Mouse (Mus musculus) left cerebral cortex, adult 9 months (tissue): Measurements from ENCODE around the gene Arhgef17.
"Not testable (repeated sequence)": the region's sequence is repeated elsewhere in the genome, so short reads cannot be mapped to it uniquely, and the experiment has no call there.

Experiments
- DNase-seq, 2 experiments: peaks; one replicate each; pipeline ENCODE4 v3.0.0; 2022; ENCODE audit warnings: low spot score in 2 of 2

The Arhgef17 gene

GRCm38 (mm10) chr7:100848744-100849143 is 83.2 kb downstream of the Arhgef17 start:
- DNase-seq = peak in 1 of 2 experiments; percentile 87

- DNase-seq = no peak
Measured at GRCm38 (mm10) chr7:100847131-100847530, 84.8 kb downstream of the Arhgef17 start.

GRCm38 (mm10) chr7:100846033-100846432 is 85.9 kb downstream of the Arhgef17 start:
- DNase-seq = not testable (repeated sequence)

DNA sequence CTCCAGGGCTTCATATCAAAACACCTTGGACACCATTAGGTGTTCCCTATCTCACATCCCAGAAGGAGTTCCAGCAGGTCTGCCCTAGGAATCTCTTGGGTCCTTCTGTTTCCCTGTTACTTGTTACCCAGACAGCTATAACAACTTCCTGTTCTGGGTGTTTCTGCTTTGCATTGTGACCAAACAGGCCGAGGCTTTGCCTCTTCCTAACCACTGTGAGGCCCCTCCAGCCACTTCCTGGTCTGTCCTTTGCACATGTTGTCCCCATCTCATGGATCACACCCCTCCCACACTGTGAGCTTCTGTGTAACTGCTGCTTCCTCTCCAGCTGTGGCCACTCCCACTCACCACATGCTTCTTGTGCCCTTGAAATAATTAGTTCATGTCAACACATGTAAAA is 86.5 kb downstream of the Arhgef17 start:
- DNase-seq = no peak

DNA sequence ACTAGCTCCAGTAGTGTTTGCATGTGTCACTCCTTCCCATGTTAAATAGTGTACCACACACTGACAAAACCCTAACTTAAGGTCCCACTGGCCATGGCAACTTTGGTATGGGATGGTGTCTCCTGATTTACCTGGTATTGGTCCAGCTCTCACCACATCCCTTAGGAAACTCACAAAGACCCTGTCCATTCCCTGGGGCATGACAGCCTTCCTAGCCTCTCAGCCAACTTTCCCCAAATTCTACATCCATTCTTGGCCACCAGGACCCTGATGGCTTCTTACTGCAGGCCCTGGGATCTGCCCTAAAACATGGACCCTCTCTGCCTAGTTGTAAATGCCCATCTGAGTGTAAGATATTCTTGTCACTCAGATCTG is 86.9 kb downstream of the Arhgef17 start:
- DNase-seq = no peak

- no peak for DNase-seq
Measured at GRCm38 (mm10) chr7:100844385-100845025, 87.4 kb downstream of the Arhgef17 start.

DNA sequence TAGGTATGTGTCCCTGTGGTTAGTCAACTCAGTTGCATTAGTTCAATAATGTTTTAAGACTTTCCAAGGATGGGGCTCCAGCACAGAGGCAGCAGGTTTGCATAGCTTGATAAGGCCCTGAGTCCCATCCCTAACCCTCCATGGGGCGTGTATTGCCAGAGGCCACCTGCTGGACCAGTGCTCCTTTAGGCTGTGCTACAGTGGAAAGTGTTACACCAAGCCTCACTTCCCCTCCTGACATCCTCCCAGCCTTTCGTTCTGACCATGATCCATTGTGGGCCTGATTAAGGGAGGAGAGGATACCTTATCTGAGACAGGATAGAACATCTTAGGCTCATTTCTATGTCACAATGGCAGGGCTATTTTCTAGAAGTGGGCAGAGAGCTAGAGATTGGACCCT is 88.0 kb downstream of the Arhgef17 start:
- DNase-seq = no peak

GRCm38 (mm10) chr7:100842175-100842574 is 89.7 kb downstream of the Arhgef17 start:
- no peak for DNase-seq

DNA sequence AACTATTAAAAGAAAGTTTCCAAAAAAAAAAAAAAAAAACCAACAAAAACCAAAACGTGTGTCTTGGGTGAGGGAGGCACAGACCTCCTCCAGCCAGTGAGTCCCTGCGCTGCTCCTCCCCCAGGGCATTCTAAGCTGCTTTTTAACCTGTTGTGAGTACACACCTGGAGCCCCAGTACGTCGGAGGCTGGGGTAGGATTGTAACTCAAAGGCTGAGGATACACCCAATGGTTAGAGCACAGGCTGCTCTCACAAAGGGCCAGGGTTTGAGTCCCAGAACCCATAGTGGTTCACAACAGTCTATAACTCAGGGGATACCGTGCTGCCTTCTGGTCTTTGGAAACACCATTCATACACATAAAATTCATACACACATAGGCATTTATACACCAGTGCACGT is 90.3 kb downstream of the Arhgef17 start:
- DNase-seq = no peak

- DNase-seq = no peak
Measured at GRCm38 (mm10) chr7:100840906-100841305, 91.0 kb downstream of the Arhgef17 start.

- no peak for DNase-seq
Measured at GRCm38 (mm10) chr7:100839632-100840402, 92.1 kb downstream of the Arhgef17 start.

DNA sequence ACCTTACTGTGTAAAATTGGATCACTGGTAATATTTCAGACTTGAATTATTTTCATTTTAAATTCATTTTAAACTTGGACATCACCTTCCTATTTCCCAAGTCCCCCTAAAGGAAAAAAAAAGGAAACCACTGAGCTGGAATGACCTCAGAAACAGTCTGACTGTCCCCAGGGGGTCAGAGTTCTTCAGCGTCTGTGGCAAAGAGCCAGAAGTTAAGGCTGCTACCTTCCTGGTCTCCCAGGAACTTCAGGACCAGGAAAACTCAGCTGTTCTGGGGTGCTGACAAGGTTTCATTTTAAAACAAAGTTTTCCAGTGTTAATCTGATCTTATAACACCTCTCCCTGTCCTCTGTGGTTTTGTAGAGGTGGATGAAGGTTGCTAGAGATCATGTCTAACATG is 94.2 kb downstream of the Arhgef17 start:
- no peak for DNase-seq

DNA sequence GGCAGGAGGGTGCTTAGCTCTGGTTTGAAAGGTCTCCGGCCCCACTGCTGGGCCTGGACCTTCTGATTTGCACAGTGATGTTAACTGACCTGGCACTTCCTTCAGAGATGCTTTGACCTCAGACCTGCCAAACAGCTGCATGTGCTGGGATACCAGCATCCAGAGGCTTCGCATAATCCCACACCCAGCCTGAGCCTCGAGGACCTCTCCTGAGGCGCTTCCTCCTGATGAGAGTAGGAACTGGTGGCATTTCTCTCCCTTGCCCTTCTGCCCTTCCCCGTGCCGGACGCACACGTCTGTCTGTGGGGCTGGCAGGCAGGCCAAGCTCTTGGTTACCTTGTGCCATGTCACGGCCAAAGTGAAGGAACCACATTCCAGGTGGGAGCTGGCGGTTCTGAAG is 95.2 kb downstream of the Arhgef17 start:
- no peak for DNase-seq

DNA sequence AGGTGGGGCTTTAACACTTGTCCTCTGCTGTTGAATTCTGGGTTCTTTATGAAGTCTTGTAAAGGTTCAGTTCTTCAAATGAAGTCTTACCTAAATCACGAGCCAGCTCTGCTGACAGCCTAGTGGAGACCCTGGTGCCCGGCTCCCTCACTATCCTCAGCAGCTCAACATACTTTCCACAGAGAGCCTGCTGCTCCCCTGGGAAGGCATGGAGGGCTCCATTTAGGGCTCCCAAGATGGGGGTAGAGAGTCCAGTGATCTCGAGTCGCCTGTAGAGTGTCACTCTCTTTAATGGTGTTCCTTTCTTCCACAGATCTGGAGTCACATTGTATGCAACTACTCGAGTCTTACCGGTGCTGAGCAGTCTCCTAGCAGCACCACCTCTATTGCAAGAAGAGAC is 96.2 kb downstream of the Arhgef17 start:
- no peak for DNase-seq

DNA sequence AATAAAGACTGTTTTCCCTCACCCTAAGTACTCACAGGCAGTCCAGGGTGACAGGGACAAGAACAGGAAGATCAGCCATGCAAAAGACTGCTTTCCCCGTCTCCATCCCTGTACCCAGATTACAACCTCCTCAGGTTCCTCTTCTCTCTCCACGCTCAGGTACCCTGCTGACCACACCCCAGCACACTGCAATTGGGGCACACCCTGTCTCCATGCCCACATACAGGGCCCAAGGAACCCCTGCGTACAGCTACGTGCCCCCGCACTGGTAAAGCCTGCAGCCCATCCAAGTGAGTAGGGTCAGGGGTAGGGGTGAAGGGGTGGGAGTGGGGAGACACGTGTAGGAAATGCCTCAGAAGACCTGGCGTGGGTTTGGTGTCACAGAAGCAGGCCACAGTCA is 96.7 kb downstream of the Arhgef17 start:
- no peak for DNase-seq

DNA sequence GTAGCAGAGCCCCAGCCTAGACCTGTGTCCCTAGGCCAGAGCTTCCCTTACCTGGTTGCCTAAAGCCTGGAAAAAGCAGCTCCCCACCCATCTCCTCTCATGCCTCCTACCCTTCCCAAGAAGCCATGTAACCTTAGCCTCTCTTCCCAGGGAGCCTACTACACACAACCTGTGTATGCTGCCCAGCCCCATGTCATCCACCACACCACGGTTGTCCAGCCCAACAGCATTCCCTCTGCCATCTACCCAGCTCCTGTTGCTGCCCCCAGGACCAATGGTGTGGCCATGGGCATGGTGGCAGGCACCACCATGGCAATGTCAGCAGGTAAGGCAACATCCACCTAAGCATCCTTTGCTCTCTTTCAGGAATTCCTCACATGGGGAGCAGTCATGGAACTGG is 98.0 kb downstream of the Arhgef17 start:
- no peak for DNase-seq

- DNase-seq = no peak
Measured at GRCm38 (mm10) chr7:100828549-100828948, 103.4 kb downstream of the Arhgef17 start.

GRCm38 (mm10) chr7:100824661-100825060 is 107.2 kb downstream of the Arhgef17 start:
- DNase-seq = no peak
